Mouse (Mus musculus): ENCODE data around the gene Iltifb.
"Not testable (repeated sequence)": the region's sequence is repeated elsewhere in the genome, so short reads cannot be mapped to it uniquely, and the experiment has no call there.

DNA sequence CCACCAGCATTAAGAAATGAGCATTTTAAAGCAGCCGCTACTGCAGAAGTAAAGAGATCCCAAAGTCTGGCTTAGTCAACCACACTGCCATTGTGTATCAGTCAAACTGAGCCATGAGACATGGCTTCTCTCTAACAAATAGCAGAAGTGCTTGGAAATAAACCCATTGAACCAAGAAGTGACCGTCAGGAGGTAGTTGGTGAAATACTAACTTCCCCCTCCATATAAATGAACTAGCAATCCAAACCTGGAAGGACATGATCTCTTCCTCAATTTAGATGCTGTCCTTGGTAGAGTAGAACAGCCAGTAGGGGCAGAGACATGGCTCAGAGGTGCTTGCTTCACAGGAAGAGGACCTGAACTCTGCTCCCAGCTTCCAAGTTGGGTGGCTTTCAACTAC is 23.4 kb downstream of the Iltifb start:
- TF ChIP-seq CTCF (IDR thresholded peaks at IDR 0.05; ENCODE audit: extremely low read depth, insufficient read length, insufficient replicate concordance, low read depth, low read length); POLR2A (IDR thresholded peaks at IDR 0.05; ENCODE audit: low read depth, low read length): not testable (repeated sequence)
